Mouse (Mus musculus) kidney, adult 2 months (tissue): ENCODE data around the gene Stard13.

Experiments used
- CTCF ChIP-seq: fragments of 200-500 bp; conservative IDR thresholded peaks from 2 replicates; pipeline ENCODE4 v1.5.1; 2011; ENCODE audit warnings: low read depth, mild to moderate bottlenecking, control low read depth, low read length, moderate library complexity, mixed read lengths; ENCODE audit not compliant: insufficient read depth, insufficient read length
- POLR2A ChIP-seq: fragments of 200-500 bp; IDR thresholded peaks from one replicate; pipeline ENCODE4 v1.6.1; 2011; ENCODE audit warnings: low read depth, low read length, control low read depth

GRCm38 (mm10) chr5:151228367-151229005 lies 5.2 kb downstream of the Stard13 start:
- no peak for TF ChIP-seq CTCF
- TF ChIP-seq POLR2A: no peak
